Mouse (Mus musculus) granulocyte monocyte progenitor cell, adult 5-6 weeks (primary cell): ENCODE measurements around the gene Pigyl. TPM values are rescaled to one million over a fixed set of nuclear protein-coding genes. Genes with fewer than 3 reads are reported as not detected.

Experiments used
- ATAC-seq: replicated peaks from 2 replicates; pipeline ENCODE4 v1.8.0; 2016; ENCODE audit warnings: mild to moderate bottlenecking, moderate TSS enrichment, inconsistent platforms; ENCODE audit not compliant: poor library complexity, severe bottlenecking
- total RNA-seq, 2 experiments: library from RNA; stranded (forward) in 1 of 2; stranded (reverse) in 1 of 2; fragments of 200-712, 200-1000 nt in 1 of 2; fragments of >200 nt in 1 of 2; fragmentation: Nextera tagmentation in 1 of 2; gene quantifications; 2 replicates each; pipeline ENCODE4 v1.2.3; 2014 to 2017

The Pigyl gene
- total RNA-seq, 2 experiments from 2014 or later: 26.6 to 28.7 TPM

DNA sequence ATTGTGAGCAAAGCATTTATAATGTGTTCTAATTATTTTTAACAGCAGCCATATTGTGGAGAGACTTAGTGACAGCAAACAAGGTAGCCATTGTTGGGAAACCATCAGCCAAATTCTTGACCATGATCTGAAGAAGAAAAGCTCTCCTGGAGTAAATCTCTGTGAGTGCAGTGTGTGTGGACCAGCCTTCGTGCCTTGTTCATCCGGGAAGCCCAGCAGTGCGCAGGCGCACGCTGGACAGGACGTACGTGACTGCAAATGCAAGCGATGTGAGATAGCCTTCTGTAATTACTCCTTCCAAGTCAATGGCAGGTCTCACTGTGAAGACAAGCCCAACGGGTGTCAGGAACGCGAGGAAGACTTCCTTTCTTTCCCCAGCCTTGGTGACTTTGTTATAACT, 12.7 kb downstream of the Pigyl start:
- no peak for ATAC-seq

DNA sequence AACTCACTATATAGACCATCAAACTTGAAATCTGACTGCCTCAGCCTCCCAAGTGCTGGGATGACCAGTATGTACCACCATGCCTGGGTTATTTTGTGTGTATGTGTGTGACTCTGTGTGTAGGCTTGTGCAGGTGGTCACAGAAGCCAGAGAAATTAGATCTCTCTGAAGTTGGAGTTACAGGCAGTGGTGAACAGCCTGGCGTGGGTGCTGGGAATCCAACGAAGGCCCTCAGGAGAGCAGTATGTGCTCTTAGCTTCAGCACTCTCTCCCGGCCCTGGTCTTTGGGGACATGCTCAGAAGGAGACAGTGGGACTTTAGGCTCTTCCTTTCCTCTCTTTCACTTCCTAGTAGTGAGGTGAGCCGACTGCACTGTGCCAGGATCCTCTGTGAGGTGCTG, 15.7 kb downstream of the Pigyl start:
- no peak for ATAC-seq

DNA sequence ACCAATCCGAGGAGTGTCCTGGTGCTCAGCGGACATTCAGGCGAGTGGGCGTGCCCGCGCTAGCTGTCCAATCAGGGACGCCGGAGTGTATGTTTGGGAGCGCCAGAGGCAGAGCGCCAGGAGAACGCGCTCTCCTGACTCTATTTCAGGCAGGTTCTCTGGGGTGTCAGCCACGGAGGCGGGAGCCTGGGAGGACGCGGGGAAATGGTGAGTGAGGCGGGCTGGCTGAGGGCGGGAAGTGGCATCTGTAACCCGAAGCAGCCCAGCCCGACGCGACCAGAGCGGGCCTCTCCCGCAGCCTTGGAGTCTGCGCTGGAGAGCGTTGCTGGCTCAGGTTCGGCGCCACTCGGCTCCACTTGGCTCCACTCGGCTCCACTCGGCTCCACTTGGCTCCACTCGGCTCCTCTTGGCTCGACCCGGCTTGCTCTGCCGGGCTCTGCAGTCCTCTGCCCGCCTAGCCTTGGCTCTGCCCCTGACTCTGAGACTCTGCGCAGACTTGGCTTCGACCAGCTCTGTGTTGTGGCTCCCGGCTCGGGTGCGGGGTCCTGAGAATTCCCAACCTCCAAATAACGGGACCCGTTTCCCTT, 31.5 kb downstream of the Pigyl start, which contains the start of gene Zfp872:
Gene Zfp872 (plus strand): TSS at position 66 of the 587 bp plus-strand sequence.
- peak; percentile 30 for ATAC-seq

DNA sequence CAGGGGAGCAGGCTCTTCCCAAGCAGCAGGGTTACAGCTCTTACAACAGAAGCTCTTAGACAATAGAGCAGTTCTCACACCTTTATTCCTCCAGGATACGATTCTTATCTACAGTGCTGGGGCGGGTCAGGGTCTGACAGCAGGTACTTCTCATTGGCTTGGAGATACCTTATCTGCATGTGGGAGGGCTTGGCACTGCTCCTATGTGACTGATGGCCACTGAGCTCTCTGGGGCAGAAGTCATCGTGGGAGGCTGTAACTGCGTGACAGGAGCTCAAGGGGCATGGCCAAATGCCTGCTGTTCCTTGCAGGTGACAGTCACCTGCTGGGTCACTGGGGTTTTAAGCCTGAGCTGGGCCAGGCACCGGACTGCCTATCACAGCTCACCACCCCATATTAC, 39.8 kb downstream of the Pigyl start:
- ATAC-seq: no peak

Other genes starting within 250 kb of the Pigyl start
- gene Rab3d, start 238.7 kb upstream of the Pigyl start, total RNA-seq (2014; fragmentation: Nextera tagmentation): 22.5 and 33.1 TPM in 2 replicates
- 44.0 and 51.7 TPM in 2 replicates for gene Rab3d, start 238.7 kb upstream of the Pigyl start, total RNA-seq (2017)
- not detected in 2 replicates for gene Ccdc159, start 229.4 kb upstream of the Pigyl start, total RNA-seq (2014; fragmentation: Nextera tagmentation)
- 0.69 TPM in 1 of 2 replicates, not detected in the other for gene Ccdc159, start 229.4 kb upstream of the Pigyl start, total RNA-seq (2017)
- gene Tmem205, start 229.3 kb upstream of the Pigyl start, total RNA-seq (2014; fragmentation: Nextera tagmentation): 40.4 and 75.8 TPM in 2 replicates
- gene Tmem205, start 229.3 kb upstream of the Pigyl start, total RNA-seq (2017): 21.1 and 33.3 TPM in 2 replicates
- 0.58 and 1.4 TPM in 2 replicates for gene Plppr2, start 219.8 kb upstream of the Pigyl start, total RNA-seq (2014; fragmentation: Nextera tagmentation)
- gene Plppr2, start 219.8 kb upstream of the Pigyl start, total RNA-seq (2017): not detected in 2 replicates
- 7.8 and 9.9 TPM in 2 replicates for gene Swsap1, start 201.1 kb upstream of the Pigyl start, total RNA-seq (2014; fragmentation: Nextera tagmentation)
- gene Swsap1, start 201.1 kb upstream of the Pigyl start, total RNA-seq (2017): 7.6 and 8.2 TPM in 2 replicates
- 0.21 and 0.41 TPM in 2 replicates for gene Epor, start 193.3 kb upstream of the Pigyl start, total RNA-seq (2014; fragmentation: Nextera tagmentation)
- gene Epor, start 193.3 kb upstream of the Pigyl start, total RNA-seq (2017): 0.77 TPM in 1 of 2 replicates, not detected in the other
- gene Rgl3, start 167.4 kb upstream of the Pigyl start, total RNA-seq (2014; fragmentation: Nextera tagmentation): not detected in 2 replicates
- gene Rgl3, start 167.4 kb upstream of the Pigyl start, total RNA-seq (2017): not detected in 2 replicates
- not detected in 2 replicates for gene Ccdc151, start 154.2 kb upstream of the Pigyl start, total RNA-seq (2014; fragmentation: Nextera tagmentation)
- gene Ccdc151, start 154.2 kb upstream of the Pigyl start, total RNA-seq (2017): not detected in 2 replicates
- gene Prkcsh, start 154.0 kb upstream of the Pigyl start, total RNA-seq (2014; fragmentation: Nextera tagmentation): 61.4 and 68.4 TPM in 2 replicates
- gene Prkcsh, start 154.0 kb upstream of the Pigyl start, total RNA-seq (2017): 127 and 144 TPM in 2 replicates
- gene Elavl3, start 104.8 kb upstream of the Pigyl start, total RNA-seq (2014; fragmentation: Nextera tagmentation): not detected in 2 replicates
- 0.31 TPM in 1 of 2 replicates, not detected in the other for gene Elavl3, start 104.8 kb upstream of the Pigyl start, total RNA-seq (2017)
- not detected in 2 replicates for gene Gm49318, start 85.6 kb upstream of the Pigyl start, total RNA-seq (2014; fragmentation: Nextera tagmentation)
- gene Gm49318, start 85.6 kb upstream of the Pigyl start, total RNA-seq (2017): not detected in 2 replicates
- gene Zfp653, start 85.5 kb upstream of the Pigyl start, total RNA-seq (2014; fragmentation: Nextera tagmentation): 6.2 and 8.7 TPM in 2 replicates
- 5.8 and 9.3 TPM in 2 replicates for gene Zfp653, start 85.5 kb upstream of the Pigyl start, total RNA-seq (2017)
- gene Ecsit, start 71.4 kb upstream of the Pigyl start, total RNA-seq (2014; fragmentation: Nextera tagmentation): 21.1 and 29.5 TPM in 2 replicates
- gene Ecsit, start 71.4 kb upstream of the Pigyl start, total RNA-seq (2017): 28.2 and 30.3 TPM in 2 replicates
- gene Cnn1, start 57.6 kb upstream of the Pigyl start, total RNA-seq (2014; fragmentation: Nextera tagmentation): not detected in 2 replicates
- gene Cnn1, start 57.6 kb upstream of the Pigyl start, total RNA-seq (2017): not detected in 2 replicates
- 93.9 and 132 TPM in 2 replicates for gene Elof1, start 39.7 kb upstream of the Pigyl start, total RNA-seq (2014; fragmentation: Nextera tagmentation)
- 47.3 and 56.3 TPM in 2 replicates for gene Elof1, start 39.7 kb upstream of the Pigyl start, total RNA-seq (2017)
- 3.9 and 4.7 TPM in 2 replicates for gene Acp5, start 21.1 kb upstream of the Pigyl start, total RNA-seq (2014; fragmentation: Nextera tagmentation)
- gene Acp5, start 21.1 kb upstream of the Pigyl start, total RNA-seq (2017): 1.6 and 4.6 TPM in 2 replicates
- gene Zfp872, start 31.2 kb downstream of the Pigyl start, total RNA-seq (2014; fragmentation: Nextera tagmentation): not detected in 2 replicates
- gene Zfp872, start 31.2 kb downstream of the Pigyl start, total RNA-seq (2017): not detected in 2 replicates
- 50.6 and 54.9 TPM in 2 replicates for gene Zfp809, start 68.9 kb downstream of the Pigyl start, total RNA-seq (2014; fragmentation: Nextera tagmentation)
- gene Zfp809, start 68.9 kb downstream of the Pigyl start, total RNA-seq (2017): 20.4 and 27.2 TPM in 2 replicates
- gene Zfp599, start 103.0 kb downstream of the Pigyl start, total RNA-seq (2014; fragmentation: Nextera tagmentation): 1.3 and 3.1 TPM in 2 replicates
- 8.9 and 10.3 TPM in 2 replicates for gene Zfp599, start 103.0 kb downstream of the Pigyl start, total RNA-seq (2017)
- gene Zfp810, start 150.8 kb downstream of the Pigyl start, total RNA-seq (2014; fragmentation: Nextera tagmentation): 10.4 and 17.4 TPM in 2 replicates
- gene Zfp810, start 150.8 kb downstream of the Pigyl start, total RNA-seq (2017): 9.4 and 16.3 TPM in 2 replicates
- 40.1 and 40.4 TPM in 2 replicates for gene Anln, start 232.3 kb downstream of the Pigyl start, total RNA-seq (2014; fragmentation: Nextera tagmentation)
- 55.3 and 59.9 TPM in 2 replicates for gene Anln, start 232.3 kb downstream of the Pigyl start, total RNA-seq (2017)